Mouse (Mus musculus) heart, embryonic 12.5 days (tissue): ENCODE data around the gene Gm20388. TPM values are rescaled to one million over a fixed set of nuclear protein-coding genes. Genes with fewer than 3 reads are reported as not detected.

ENCODE experiments used
- ATAC-seq: fragments of 200-750 bp; cut with Nextera tagmentation; 2 replicates; pipeline ENCODE4 v1.8.0; 2017; ENCODE audit warnings: moderate TSS enrichment, moderate library complexity; ENCODE audit not compliant: insufficient number of reproducible peaks, low FRiP score
- H3K27ac ChIP-seq: fragments of 300-500 bp; sonication (generic); 2 replicates; pipeline ENCODE4 v1.5.1; 2016; ENCODE audit warnings: mild to moderate bottlenecking, moderate library complexity; ENCODE audit not compliant: poor library complexity, severe bottlenecking
- H3K27me3 ChIP-seq: fragments of 300-500 bp; sonication (generic); replicated peaks from 2 replicates; pipeline ENCODE4 v1.6.1; 2016; ENCODE audit warnings: mild to moderate bottlenecking, moderate library complexity
- H3K36me3 ChIP-seq: fragments of 300-500 bp; sonication (generic); 2 replicates; pipeline ENCODE4 v1.6.1; 2016; ENCODE audit warnings: mild to moderate bottlenecking, moderate library complexity
- H3K4me1 ChIP-seq: fragments of 300-500 bp; sonication (generic); replicated peaks from 2 replicates; pipeline ENCODE4 v1.6.1; 2016; ENCODE audit warnings: mild to moderate bottlenecking
- H3K4me2 ChIP-seq: fragments of 300-500 bp; sonication (generic); 2 replicates; pipeline ENCODE4 v1.6.1; 2016; ENCODE audit warnings: mild to moderate bottlenecking, moderate library complexity
- H3K4me3 ChIP-seq: fragments of 300-500 bp; sonication (generic); 2 replicates; pipeline ENCODE4 v1.5.1; 2016; ENCODE audit warnings: mild to moderate bottlenecking
- H3K9ac ChIP-seq: fragments of 300-500 bp; sonication (generic); 2 replicates; pipeline ENCODE4 v1.6.1; 2016; ENCODE audit warnings: mild to moderate bottlenecking, moderate library complexity
- H3K9me3 ChIP-seq: fragments of 300-500 bp; sonication (generic); replicated peaks from 2 replicates; pipeline ENCODE4 v1.6.1; 2016; ENCODE audit warnings: mild to moderate bottlenecking, moderate library complexity
- WGBS: fragments of 180-500 bp; shearing (Covaris S2); methylation state at CpG from one replicate; pipeline ENCODE4 v1.1.7; 2016; 5-methylcytosine and 5-hydroxymethylcytosine counted together
- polyA plus RNA-seq: library from polyadenylated mRNA; unstranded; fragments of >200 nt; fragmentation: Nextera tagmentation; extraction: Ambion mirVana; gene quantifications from 2 replicates; pipeline ENCODE4 v1.2.1, GENCODE M21; 2016

The Gm20388 gene
- polyA plus RNA-seq, 1 experiment from 2014 or later = not detected

DNA sequence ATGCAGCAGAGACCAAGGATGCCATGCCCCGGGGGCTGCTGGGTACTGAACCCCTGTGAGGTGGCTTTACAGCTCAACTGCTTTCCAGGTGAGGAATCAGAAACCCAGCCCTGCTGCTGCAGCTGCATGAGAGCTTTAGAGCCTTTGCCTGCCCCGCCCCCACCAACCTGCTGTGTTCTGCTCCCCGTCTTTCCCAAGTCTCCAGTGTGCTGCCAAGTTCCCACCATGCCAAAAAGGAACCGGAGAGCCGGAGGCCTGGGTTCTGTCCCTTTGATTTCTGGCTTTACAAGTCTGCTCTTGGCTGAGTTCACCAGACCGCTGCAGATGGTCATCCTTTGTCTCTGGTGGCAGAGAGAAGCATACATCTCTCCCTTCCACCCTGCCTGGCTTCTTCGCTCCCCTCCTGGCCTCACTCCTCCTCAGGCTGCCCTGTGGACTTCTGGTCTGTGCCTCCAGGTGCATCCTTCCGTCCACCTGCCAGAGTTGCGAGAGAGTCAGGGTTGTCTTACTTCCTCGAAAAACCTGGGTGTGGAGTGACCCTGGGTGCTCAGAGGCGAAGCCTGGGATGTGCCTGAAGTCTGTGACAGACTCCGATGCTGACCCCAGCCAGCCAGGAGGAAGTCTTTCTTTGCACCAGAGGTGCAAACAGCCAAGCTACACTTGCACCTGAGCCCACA lies 1086.4 kb downstream of the Gm20388 start:
- WGBS = 64% methylated on average over 12 of the region's 12 CpGs
- Histone ChIP-seq H3K4me1 (peaks cover 7% of the 10 kb centered on the region; the same call in 1 of the 2 replicates), H3K4me3 (no peak overlapping the region), H3K4me2 (no peak overlapping the region), H3K36me3 (no peaks in the 10 kb centered on the region), H3K27ac (no peak overlapping the region), H3K9me3 (no peaks in the 10 kb centered on the region), H3K9ac (no peak overlapping the region), H3K27me3 (peaks cover 91% of the 10 kb centered on the region)
- no peak for ATAC-seq

- WGBS = 79% methylated on average over 9 of the region's 9 CpGs
- Histone ChIP-seq H3K27ac (no peak overlapping the region), H3K4me1 (peaks cover 2% of the 10 kb centered on the region; the same call in 1 of the 2 replicates), H3K9me3 (no peaks in the 10 kb centered on the region), H3K27me3 (peaks cover 90% of the 10 kb centered on the region), H3K36me3 (no peaks in the 10 kb centered on the region), H3K9ac (no peak overlapping the region), H3K4me3 (no peak overlapping the region), H3K4me2 (no peak overlapping the region)
- ATAC-seq = no peak
Measured at GRCm38 (mm10) chr8:120997926-120998325, 1087.3 kb downstream of the Gm20388 start.

- H3K9me3 ChIP-seq = no peaks in the 10 kb centered on the region
- no peak overlapping the region for H3K4me3 ChIP-seq
- WGBS = 42% methylated on average over 14 of the region's 14 CpGs
- peaks cover 90% of the 10 kb centered on the region for H3K27me3 ChIP-seq
- no peaks in the 10 kb centered on the region for H3K4me1 ChIP-seq
- no peak overlapping the region for H3K9ac ChIP-seq
- no peak overlapping the region for H3K27ac ChIP-seq
- no peak for ATAC-seq
- no peak overlapping the region for H3K4me2 ChIP-seq
- H3K36me3 ChIP-seq = no peaks in the 10 kb centered on the region
Measured at GRCm38 (mm10) chr8:120998966-120999365, 1088.3 kb downstream of the Gm20388 start.

GRCm38 (mm10) chr8:121001951-121002350 lies 1091.3 kb downstream of the Gm20388 start:
- Histone ChIP-seq H3K4me2 (no peak overlapping the region), H3K36me3 (no peaks in the 10 kb centered on the region), H3K9ac (no peak overlapping the region), H3K27me3 (peaks cover 65% of the 10 kb centered on the region), H3K4me1 (no peaks in the 10 kb centered on the region), H3K4me3 (no peak overlapping the region), H3K9me3 (0 out of 2 replicates have a peak, but pooled peaks cover 8% of the 10 kb centered on the region), H3K27ac (no peak overlapping the region)
- no peak for ATAC-seq
- 47% methylated on average over 12 of the region's 12 CpGs for WGBS

GRCm38 (mm10) chr8:121002871-121003539 lies 1092.4 kb downstream of the Gm20388 start:
- peaks cover 55% of the 10 kb centered on the region for H3K27me3 ChIP-seq
- H3K9me3 ChIP-seq = 0 out of 2 replicates have a peak, but pooled peaks cover 10% of the 10 kb centered on the region
- H3K4me1 ChIP-seq = no peaks in the 10 kb centered on the region
- H3K9ac ChIP-seq = no peak overlapping the region
- 41% methylated on average over 17 of the region's 17 CpGs for WGBS
- no peak overlapping the region for H3K27ac ChIP-seq
- H3K4me3 ChIP-seq = no peak overlapping the region
- no peak for ATAC-seq
- no peak overlapping the region for H3K4me2 ChIP-seq
- H3K36me3 ChIP-seq = no peaks in the 10 kb centered on the region

DNA sequence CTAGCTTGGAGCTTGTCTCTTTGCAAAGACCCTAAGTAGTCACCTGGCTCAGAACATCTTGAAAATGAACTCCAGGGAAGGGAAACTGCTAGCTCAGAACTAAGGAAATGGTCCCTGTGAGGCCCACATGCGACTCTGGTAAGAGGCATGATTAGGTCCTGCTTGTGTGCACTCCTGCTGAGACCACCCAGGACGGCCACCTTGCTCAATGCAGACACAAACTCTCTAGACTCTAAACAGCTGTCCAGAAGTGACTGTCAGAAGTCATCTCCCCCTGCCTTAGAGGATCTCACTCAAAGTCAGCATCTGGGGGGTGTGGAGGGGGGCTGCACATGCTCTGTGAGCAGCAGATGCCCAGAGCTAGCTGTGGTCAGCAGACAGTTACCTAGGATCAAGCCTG lies 1093.0 kb downstream of the Gm20388 start:
- Histone ChIP-seq H3K4me1 (no peaks in the 10 kb centered on the region), H3K4me3 (no peak overlapping the region), H3K9me3 (0 out of 2 replicates have a peak, but pooled peaks cover 10% of the 10 kb centered on the region), H3K36me3 (no peaks in the 10 kb centered on the region), H3K27me3 (peaks cover 53% of the 10 kb centered on the region), H3K9ac (no peak overlapping the region), H3K27ac (no peak overlapping the region), H3K4me2 (no peak overlapping the region)
- ATAC-seq = no peak
- 28% methylated on average over 2 of the region's 2 CpGs for WGBS

GRCm38 (mm10) chr8:121013318-121013717 lies 1102.7 kb downstream of the Gm20388 start:
- Histone ChIP-seq H3K9me3 (no peaks in the 10 kb centered on the region), H3K27ac (no peak overlapping the region), H3K27me3 (peaks cover 95% of the 10 kb centered on the region), H3K4me3 (no peak overlapping the region), H3K4me1 (no peaks in the 10 kb centered on the region), H3K36me3 (no peaks in the 10 kb centered on the region), H3K9ac (no peak overlapping the region), H3K4me2 (no peak overlapping the region)
- no peak for ATAC-seq
- 65% methylated on average over 6 of the region's 6 CpGs for WGBS

DNA sequence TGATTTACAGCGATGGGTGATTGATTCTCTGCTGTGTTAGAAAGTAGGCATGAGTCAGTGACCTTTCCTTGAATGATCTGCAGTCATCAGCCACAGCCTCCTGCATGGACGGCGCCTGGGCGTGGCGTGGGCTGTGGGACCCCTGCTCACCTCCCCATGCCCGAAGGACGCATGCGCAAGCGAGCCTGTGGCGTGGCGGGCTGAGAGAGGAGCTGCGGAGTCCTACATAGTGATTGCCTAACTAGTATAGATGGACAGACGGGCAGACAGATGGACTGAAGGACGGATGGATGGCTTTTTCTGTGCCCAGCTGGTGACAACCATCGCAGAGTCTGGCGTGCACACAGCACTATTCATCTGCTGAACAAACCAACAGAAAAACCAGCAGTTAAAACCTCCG lies 1106.0 kb downstream of the Gm20388 start:
- Histone ChIP-seq H3K4me2 (no peak overlapping the region), H3K27me3 (peaks cover 90% of the 10 kb centered on the region), H3K9me3 (peaks cover 5% of the 10 kb centered on the region; the same call in 1 of the 2 replicates), H3K4me3 (no peak overlapping the region), H3K27ac (no peak overlapping the region), H3K36me3 (no peaks in the 10 kb centered on the region), H3K4me1 (peaks cover 8% of the 10 kb centered on the region), H3K9ac (no peak overlapping the region)
- ATAC-seq = no peak
- 77% methylated on average over 17 of the region's 17 CpGs for WGBS

DNA sequence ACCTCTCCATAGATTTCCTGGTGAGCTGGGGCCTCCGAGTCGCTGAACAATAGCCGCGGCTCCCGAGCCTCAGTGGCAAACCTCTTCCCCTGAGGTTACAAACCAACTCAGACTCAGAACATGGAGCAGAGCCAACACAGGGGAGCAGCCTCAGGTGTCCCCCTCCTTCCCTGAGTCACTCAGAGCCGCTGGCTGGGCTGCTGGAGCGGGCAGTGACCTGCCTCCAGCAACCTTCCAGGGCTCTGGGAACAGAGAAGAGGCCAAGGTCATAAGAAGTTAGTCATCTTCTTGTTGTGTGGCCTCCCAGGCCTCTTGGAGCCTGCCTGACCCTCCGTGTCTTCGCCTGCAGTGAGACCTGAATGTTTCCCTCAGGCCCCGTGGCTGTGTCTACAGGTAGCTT lies 1107.6 kb downstream of the Gm20388 start:
- no peak overlapping the region for H3K27ac ChIP-seq
- no peaks in the 10 kb centered on the region for H3K36me3 ChIP-seq
- H3K27me3 ChIP-seq = peaks cover 90% of the 10 kb centered on the region
- no peak overlapping the region for H3K4me2 ChIP-seq
- no peak overlapping the region for H3K9ac ChIP-seq
- no peak for ATAC-seq
- H3K9me3 ChIP-seq = peaks cover 5% of the 10 kb centered on the region; the same call in 1 of the 2 replicates
- peaks cover 12% of the 10 kb centered on the region for H3K4me1 ChIP-seq
- no peak overlapping the region for H3K4me3 ChIP-seq
- 67% methylated on average over 10 of the region's 10 CpGs for WGBS

DNA sequence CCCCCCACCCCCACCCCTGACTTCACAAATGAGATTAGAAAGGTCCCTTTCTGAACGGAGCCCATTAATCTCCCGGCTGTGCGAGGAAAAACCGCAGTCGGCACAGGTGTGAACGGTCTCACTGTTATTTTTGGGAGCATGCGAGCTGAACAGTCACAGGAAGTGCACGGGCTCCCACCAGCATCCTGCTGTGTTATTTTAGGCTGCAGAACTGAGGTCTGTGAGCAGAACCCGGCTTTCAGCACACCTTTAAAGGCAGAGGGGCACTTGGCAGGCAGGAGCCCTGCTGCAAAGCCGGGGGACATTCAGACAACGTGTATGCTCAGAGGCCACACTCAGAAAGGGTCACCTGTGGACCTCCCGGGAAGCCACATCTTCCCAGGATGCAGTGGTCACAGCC lies 1110.8 kb downstream of the Gm20388 start:
- Histone ChIP-seq H3K36me3 (no peaks in the 10 kb centered on the region), H3K9me3 (peaks cover 5% of the 10 kb centered on the region; the same call in 1 of the 2 replicates), H3K4me1 (peaks cover 12% of the 10 kb centered on the region), H3K9ac (no peak overlapping the region), H3K4me3 (no peak overlapping the region), H3K27me3 (peaks cover 93% of the 10 kb centered on the region), H3K27ac (no peak overlapping the region), H3K4me2 (peak overlapping the region; percentile 11; the same call in 1 of the 2 replicates)
- WGBS = 28% methylated on average over 12 of the region's 12 CpGs
- ATAC-seq = no peak

DNA sequence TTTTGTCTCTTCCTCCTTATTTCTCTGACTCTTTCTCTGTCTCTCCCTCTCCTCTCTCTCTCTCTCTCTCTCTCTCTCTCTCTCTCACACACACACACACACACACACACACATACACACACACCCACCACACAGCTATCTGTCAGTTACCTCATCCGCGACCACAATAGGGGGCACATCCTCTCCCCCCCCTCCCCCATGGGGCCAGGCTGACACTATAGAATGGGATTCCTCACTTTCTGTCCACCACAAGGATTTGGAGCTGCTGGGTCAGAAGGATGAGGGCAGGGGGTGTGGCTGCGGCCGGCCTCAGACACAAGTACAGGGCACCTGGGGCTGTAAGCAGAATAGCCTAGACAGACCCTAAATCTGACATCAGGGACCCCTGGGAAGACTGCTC lies 1112.4 kb downstream of the Gm20388 start:
- H3K9ac ChIP-seq = no peak overlapping the region
- WGBS = 85% methylated on average over 4 of the region's 4 CpGs
- H3K27ac ChIP-seq = no peak overlapping the region
- no peak overlapping the region for H3K4me2 ChIP-seq
- peaks cover 20% of the 10 kb centered on the region for H3K4me1 ChIP-seq
- H3K36me3 ChIP-seq = no peaks in the 10 kb centered on the region
- ATAC-seq = no peak
- no peak overlapping the region for H3K4me3 ChIP-seq
- peaks cover 86% of the 10 kb centered on the region for H3K27me3 ChIP-seq
- H3K9me3 ChIP-seq = peaks cover 5% of the 10 kb centered on the region; the same call in 1 of the 2 replicates
